Mouse (Mus musculus) forebrain, embryonic 16.5 days (tissue): ENCODE measurements around the gene 6430571L13Rik. TPM values are rescaled to one million over a fixed set of nuclear protein-coding genes. Genes with fewer than 3 reads are reported as not detected.

ENCODE experiments used
- ATAC-seq: fragments of 200-750 bp; cut with Nextera tagmentation; 2 replicates; pipeline ENCODE4 v1.8.0; 2017; ENCODE audit warnings: mild to moderate bottlenecking, moderate library complexity
- H3K27ac ChIP-seq: fragments of 300-500 bp; sonication (generic); 2 replicates; pipeline ENCODE4 v1.5.1; 2014; ENCODE audit warnings: low read length, control low read depth
- H3K27me3 ChIP-seq: fragments of 300-500 bp; sonication (generic); replicated peaks from 2 replicates; pipeline ENCODE4 v1.6.1; 2014; ENCODE audit warnings: low read length; ENCODE audit not compliant: control insufficient read depth, insufficient read depth
- H3K36me3 ChIP-seq: fragments of 300-500 bp; sonication (generic); 2 replicates; pipeline ENCODE4 v1.6.1; 2014; ENCODE audit not compliant: control insufficient read depth, insufficient read depth
- H3K4me1 ChIP-seq: fragments of 300-500 bp; sonication (generic); replicated peaks from 2 replicates; pipeline ENCODE4 v1.6.1; 2014; ENCODE audit warnings: low read length; ENCODE audit not compliant: control insufficient read depth, insufficient read depth
- H3K4me2 ChIP-seq: fragments of 300-500 bp; sonication (generic); 2 replicates; pipeline ENCODE4 v1.6.1; 2014; ENCODE audit warnings: mild to moderate bottlenecking, low read length, control low read depth
- H3K4me3 ChIP-seq: fragments of 300-500 bp; sonication (generic); replicated peaks from 2 replicates; pipeline ENCODE4 v1.5.1; 2014; ENCODE audit warnings: mild to moderate bottlenecking, low read length, control low read depth
- H3K9ac ChIP-seq: fragments of 300-500 bp; sonication (generic); replicated peaks from 2 replicates; pipeline ENCODE4 v1.6.1; 2014; ENCODE audit warnings: low read depth, low read length, control low read depth
- H3K9me3 ChIP-seq: fragments of 300-500 bp; sonication (generic); 2 replicates; pipeline ENCODE4 v1.6.1; 2016; ENCODE audit warnings: low read length; ENCODE audit not compliant: control insufficient read depth
- WGBS: fragments of 180-500 bp; shearing (Covaris S2); extraction: QIAGEN DNeasy Blood & Tissue Kit; methylation state at CpG from one replicate; pipeline ENCODE4 v1.1.7; 2014; 5-methylcytosine and 5-hydroxymethylcytosine counted together
- polyA plus RNA-seq: library from polyadenylated mRNA; unstranded; fragments of >200 nt; fragmentation: Nextera tagmentation; extraction: Ambion mirVana; gene quantifications from 2 replicates; pipeline ENCODE4 v1.2.1, GENCODE M21; 2015

The 6430571L13Rik gene
- polyA plus RNA-seq, 1 experiment from 2014 or later, result 5.4 TPM

DNA sequence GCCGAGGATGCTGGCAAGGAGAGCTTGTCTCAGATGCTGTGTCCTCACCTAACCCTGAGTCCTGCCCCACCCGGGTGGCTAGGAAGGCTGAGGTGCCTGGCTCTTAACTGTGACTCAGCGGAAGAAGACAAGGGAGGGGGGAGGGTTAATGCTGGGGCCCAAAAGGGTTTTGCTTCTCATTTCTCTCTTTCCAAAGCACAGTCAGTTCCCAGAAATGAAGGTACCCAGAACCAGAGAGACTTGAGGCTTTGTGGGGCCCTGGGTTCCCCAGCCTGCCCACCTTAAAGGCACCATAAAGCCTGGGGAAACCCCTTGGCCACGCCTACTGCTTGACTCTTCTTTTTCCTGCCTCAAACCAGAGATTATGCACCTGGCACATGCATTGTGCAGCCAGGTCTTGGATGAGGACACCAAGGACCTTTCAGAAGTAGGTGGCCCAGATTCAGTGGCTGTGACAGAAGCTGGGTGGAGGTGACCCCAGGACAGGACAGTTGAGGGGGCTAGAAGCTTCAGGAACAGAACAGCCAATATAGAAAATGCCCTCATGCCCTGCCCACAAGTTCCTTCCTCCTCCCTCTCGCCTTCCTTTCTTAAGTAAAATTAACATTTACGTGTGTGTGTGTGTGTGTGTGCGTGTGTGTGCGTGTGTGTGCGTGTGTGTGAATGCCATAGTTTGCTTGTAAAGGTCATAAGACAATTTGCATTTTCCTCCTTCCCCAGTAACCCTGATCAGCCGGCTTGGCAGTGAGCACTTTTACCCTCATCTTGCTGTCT lies 27.4 kb upstream of the 6430571L13Rik start:
- no peak for ATAC-seq
- Histone ChIP-seq H3K9me3 (no peaks in the 10 kb centered on the region), H3K36me3 (no peaks in the 10 kb centered on the region), H3K4me1 (no peaks in the 10 kb centered on the region), H3K9ac (no peak overlapping the region), H3K4me2 (no peak overlapping the region), H3K27me3 (no peaks in the 10 kb centered on the region), H3K4me3 (no peak overlapping the region), H3K27ac (no peak overlapping the region)
- WGBS, result 69% methylated on average over 10 of the region's 10 CpGs

DNA sequence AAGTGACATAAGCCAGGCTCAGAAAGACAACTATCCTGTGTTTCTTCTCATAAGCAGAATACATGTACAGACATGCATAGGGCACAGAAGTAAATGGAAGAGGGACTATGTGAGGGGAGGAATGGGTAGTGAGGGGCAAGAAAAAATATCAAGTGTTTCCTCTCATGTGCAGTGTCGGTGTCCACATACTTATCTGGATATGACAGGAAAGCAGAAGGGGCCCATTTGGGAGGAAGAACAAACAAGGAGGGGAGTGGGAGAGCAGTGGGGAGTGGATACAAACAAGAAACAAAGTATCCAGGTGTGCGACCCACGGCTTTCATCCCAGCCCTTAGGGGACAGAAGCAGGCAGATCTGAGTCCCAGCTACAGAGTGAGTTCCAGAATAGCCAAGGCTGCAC lies 26.5 kb upstream of the 6430571L13Rik start:
- no peak for ATAC-seq
- Histone ChIP-seq H3K4me1 (no peaks in the 10 kb centered on the region), H3K27ac (no peak overlapping the region), H3K36me3 (no peaks in the 10 kb centered on the region), H3K27me3 (no peaks in the 10 kb centered on the region), H3K4me3 (no peak overlapping the region), H3K9me3 (no peaks in the 10 kb centered on the region), H3K9ac (no peak overlapping the region), H3K4me2 (no peak overlapping the region)
- 76% methylated on average over 3 of the region's 3 CpGs for WGBS

DNA sequence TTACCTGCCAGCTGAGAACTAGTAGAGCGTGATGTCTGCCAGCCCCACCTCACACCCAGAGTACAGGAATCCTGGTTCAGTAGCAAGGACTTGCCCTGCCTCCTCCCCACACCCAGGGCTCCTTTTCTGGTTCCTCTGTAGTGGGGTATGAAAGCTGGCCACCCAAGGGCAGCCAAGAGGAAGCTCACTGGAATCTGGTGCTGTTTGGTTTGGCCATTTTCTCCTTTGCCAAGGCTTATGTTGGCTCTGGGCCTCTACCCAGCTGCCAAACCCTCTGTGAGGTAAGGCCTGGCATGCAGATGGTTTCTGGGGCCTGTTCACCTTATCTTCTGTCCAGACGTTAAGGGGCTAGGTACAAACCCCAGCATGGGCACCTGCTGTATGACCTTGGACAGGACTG lies 24.6 kb upstream of the 6430571L13Rik start:
- Histone ChIP-seq H3K4me3 (no peak overlapping the region), H3K27ac (no peak overlapping the region), H3K27me3 (no peaks in the 10 kb centered on the region), H3K9me3 (no peaks in the 10 kb centered on the region), H3K4me2 (no peak overlapping the region), H3K4me1 (no peaks in the 10 kb centered on the region), H3K9ac (no peak overlapping the region), H3K36me3 (no peaks in the 10 kb centered on the region)
- ATAC-seq, result no peak
- 81% methylated on average over 2 of the region's 2 CpGs for WGBS

DNA sequence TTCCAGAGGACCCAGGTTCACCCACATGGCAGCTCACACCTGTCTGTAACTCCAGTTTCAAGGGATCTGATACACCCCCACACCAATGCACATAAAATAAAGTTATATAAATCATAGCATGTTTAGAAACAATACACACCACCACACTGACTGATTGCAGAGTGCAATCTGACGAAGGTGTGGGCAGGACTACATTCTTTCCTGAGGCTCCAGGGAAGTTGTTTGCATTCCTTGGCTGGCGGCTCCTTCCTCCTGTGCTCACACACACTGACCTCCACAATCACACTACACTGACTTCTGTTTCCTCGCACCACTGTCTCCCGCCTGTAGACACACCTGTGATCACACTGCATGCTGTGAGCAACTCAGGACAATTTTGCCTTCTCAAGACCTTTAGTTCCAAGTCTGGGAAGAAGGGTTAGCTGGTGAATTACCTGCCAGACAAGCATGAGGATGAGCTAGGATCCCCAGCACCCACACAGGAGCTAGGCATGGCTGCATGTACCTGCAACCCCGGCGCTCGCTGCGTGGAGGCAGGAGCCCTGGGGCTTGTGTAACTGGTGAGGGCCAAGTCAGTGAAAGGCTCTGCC lies 17.8 kb upstream of the 6430571L13Rik start:
- no peaks in the 10 kb centered on the region for H3K36me3 ChIP-seq
- no peak for ATAC-seq
- no peak overlapping the region for H3K4me2 ChIP-seq
- 90% methylated on average over 8 of the region's 8 CpGs for WGBS
- H3K9me3 ChIP-seq, result no peaks in the 10 kb centered on the region
- H3K4me3 ChIP-seq, result no peak overlapping the region
- 0 out of 2 replicates have a peak, but pooled peaks cover 3% of the 10 kb centered on the region for H3K4me1 ChIP-seq
- no peak overlapping the region for H3K27ac ChIP-seq
- H3K27me3 ChIP-seq, result no peaks in the 10 kb centered on the region
- H3K9ac ChIP-seq, result no peak overlapping the region

DNA sequence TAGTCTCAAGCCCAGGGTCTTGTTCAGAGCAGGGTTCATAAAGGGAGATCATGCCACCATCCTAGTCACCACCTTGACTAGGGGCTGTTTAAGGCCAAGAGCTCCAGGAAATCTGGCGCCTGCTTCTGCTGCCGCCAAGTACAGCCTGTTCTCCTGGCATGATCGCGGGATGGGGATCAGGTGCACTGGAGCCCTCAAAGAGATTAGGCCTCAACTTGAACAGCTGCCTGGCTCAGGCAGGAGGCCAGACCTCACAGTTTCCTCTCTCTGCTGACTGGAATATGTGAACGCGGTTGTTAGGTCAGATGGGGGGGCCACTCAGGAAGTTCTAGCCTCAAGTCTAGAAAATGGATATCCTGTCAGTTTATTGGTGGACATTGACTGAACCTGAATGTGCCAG lies 16.8 kb upstream of the 6430571L13Rik start:
- Histone ChIP-seq H3K9me3 (no peaks in the 10 kb centered on the region), H3K9ac (no peak overlapping the region), H3K36me3 (no peaks in the 10 kb centered on the region), H3K27ac (no peak overlapping the region), H3K4me2 (no peak overlapping the region), H3K4me1 (0 out of 2 replicates have a peak, but pooled peaks cover 3% of the 10 kb centered on the region), H3K4me3 (no peak overlapping the region), H3K27me3 (no peaks in the 10 kb centered on the region)
- no peak for ATAC-seq
- 60% methylated on average over 6 of the region's 6 CpGs for WGBS

DNA sequence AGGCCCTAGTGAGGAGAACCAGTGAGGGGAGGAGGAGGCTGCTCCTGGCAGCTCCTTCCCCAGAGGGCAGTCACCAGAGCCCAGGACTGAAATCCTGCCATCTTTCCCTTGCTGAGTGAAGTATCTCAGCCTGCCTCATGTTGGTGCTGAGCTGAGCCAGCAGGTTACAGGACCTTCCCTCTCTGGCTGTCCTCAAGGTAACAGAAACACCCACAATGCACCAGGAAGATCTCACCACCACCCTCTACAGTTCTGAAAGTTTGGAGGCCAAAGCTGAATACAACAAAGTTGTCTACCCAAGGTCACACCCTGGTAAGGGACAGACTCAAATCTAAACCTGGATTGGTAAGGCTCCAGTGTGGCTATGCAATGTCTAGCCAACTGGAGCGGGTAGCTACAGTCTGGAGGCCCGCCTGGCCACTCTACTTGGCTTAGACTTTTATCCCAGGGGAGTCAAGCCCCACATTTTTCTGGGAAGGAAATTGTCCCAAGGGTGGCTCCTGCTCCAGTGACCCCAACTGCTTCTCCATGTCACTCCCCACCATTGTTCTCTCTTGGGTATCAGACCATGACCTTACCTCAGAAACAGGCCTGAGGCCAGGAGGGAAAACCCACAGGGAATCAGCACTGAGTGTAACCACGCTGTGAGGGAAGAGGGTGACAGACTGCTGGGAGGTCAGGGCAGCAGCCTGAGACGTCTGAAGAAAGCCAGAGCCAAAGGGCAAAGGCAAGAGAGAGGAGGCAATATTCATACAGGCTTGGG lies 15.4 kb upstream of the 6430571L13Rik start:
- H3K9ac ChIP-seq, result no peak overlapping the region
- H3K36me3 ChIP-seq, result no peaks in the 10 kb centered on the region
- H3K4me3 ChIP-seq, result no peak overlapping the region
- H3K27me3 ChIP-seq, result no peaks in the 10 kb centered on the region
- H3K4me1 ChIP-seq, result 0 out of 2 replicates have a peak, but pooled peaks cover 3% of the 10 kb centered on the region
- H3K27ac ChIP-seq, result no peak overlapping the region
- WGBS, result 71% methylated on average over 4 of the region's 4 CpGs
- no peaks in the 10 kb centered on the region for H3K9me3 ChIP-seq
- no peak overlapping the region for H3K4me2 ChIP-seq
- ATAC-seq, result no peak

DNA sequence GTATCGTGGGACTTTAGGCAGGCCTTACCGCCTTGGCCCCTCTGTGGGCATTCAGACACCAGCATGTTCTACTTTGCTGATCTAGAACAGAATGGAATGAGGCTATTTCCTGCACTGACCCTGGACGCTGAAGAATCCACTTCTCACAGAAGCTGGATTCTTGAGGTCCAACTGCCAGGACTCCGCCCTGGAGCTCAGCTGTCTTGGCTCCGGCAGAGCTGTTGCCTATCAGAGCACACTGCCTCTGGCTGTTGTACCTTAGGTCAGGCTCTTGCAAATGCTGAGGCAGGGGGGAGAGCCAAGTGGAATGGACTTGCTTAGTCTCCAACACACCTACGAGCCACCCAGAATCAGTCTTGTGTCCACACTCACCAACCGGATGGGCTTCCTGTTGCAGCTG lies 14.5 kb upstream of the 6430571L13Rik start:
- 89% methylated on average over 7 of the region's 7 CpGs for WGBS
- 0 out of 2 replicates have a peak, but pooled peaks cover 3% of the 10 kb centered on the region for H3K4me1 ChIP-seq

DNA sequence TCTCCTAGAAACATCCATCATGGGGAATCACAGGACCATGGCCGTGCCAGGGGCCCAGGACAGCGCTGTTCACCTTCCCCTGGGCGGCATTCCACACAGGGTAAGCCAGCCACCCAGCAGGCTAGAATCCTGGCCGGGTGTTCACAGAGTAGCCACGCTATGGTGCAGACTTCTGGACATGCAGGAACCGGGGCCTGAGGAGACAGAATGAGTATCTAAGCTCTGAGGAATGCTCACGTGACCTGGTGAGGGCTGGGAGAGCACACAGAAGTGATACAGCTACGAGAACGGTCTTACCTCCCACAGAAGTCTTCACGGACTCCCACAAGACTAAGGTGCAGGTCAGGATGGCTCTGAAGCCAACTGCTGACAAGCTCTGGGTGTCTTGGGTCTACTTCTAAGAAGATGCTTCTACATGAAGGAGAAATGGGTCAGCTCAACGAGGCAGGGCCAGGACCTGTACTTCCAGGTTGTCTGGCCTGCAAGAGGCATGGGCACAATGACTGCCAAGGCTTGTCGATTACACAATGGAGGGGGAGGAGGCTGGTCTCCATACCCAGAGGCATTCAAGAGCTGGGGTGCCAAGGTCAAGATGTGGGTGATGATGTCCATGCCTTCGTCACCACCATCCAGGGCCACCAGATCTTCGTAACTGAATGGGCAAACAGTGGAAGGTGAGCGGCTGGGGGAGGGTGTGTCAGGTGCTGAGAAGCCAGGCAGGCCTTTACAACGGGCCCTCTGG lies 12.4 kb upstream of the 6430571L13Rik start:
- Histone ChIP-seq H3K9ac (no peak overlapping the region), H3K4me1 (0 out of 2 replicates have a peak, but pooled peaks cover 3% of the 10 kb centered on the region), H3K36me3 (no peaks in the 10 kb centered on the region), H3K4me3 (no peak overlapping the region), H3K9me3 (no peaks in the 10 kb centered on the region), H3K27me3 (no peaks in the 10 kb centered on the region), H3K27ac (no peak overlapping the region), H3K4me2 (no peak overlapping the region)
- 92% methylated on average over 16 of the region's 16 CpGs for WGBS
- no peak for ATAC-seq

More for the DNA sequence above, 14.5 kb upstream of the 6430571L13Rik start:
- no peak overlapping the region for H3K4me3 ChIP-seq
- H3K9me3 ChIP-seq, result no peaks in the 10 kb centered on the region
- H3K9ac ChIP-seq, result no peak overlapping the region
- H3K27me3 ChIP-seq, result no peaks in the 10 kb centered on the region
- no peak overlapping the region for H3K27ac ChIP-seq
- ATAC-seq, result no peak
- H3K4me2 ChIP-seq, result no peak overlapping the region
- no peaks in the 10 kb centered on the region for H3K36me3 ChIP-seq

DNA sequence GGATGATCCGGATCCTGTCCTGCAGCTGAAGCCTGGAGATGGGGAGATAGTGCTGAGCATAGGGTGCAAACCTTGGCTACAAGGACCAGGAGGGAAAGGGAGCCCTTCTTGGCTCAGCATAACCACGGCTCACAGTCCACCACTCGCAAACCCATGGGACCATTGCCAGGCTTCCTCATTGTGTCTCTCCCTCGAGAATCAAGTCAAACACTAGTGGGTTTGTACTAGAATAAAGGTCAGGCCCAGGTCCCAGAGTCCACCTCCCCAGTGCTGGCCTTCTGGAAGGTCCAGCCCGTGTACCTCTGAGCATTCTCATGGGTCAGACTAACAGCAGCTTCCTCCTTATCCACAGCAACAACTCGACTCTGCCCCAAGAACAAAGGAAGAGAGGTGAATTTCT lies 9.6 kb upstream of the 6430571L13Rik start:
- Histone ChIP-seq H3K9me3 (no peaks in the 10 kb centered on the region), H3K36me3 (no peaks in the 10 kb centered on the region), H3K9ac (no peak overlapping the region), H3K27me3 (no peaks in the 10 kb centered on the region), H3K27ac (no peak overlapping the region), H3K4me1 (no peaks in the 10 kb centered on the region), H3K4me3 (no peak overlapping the region), H3K4me2 (no peak overlapping the region)
- ATAC-seq, result no peak
- 79% methylated on average over 6 of the region's 6 CpGs for WGBS
